Mouse (Mus musculus): Measurements from ENCODE around the gene Supv3l1. TPM values are rescaled to one million over a fixed set of nuclear protein-coding genes. Genes with fewer than 3 reads are reported as not detected.
"Not testable (repeated sequence)": the region's sequence is repeated elsewhere in the genome, so short reads cannot be mapped to it uniquely, and the experiment has no call there.

The Supv3l1 gene
- polyA plus RNA-seq, 1 experiment from 2014 or later: 29.9 TPM

- not testable (repeated sequence) for H3K9me3 ChIP-seq (replicated peaks); ATAC-seq (replicated peaks; ENCODE audit: low FRiP score); H3K4me2 ChIP-seq; H3K9ac ChIP-seq; H3K27me3 ChIP-seq; H3K27ac ChIP-seq; H3K4me3 ChIP-seq (replicated peaks)
- Histone ChIP-seq H3K36me3 (peaks cover 21% of the 10 kb centered on the region), H3K4me1 (peaks cover 17% of the 10 kb centered on the region)
- WGBS: 69% methylated on average over 11 of the region's 11 CpGs
Measured at GRCm38 (mm10) chr10:62452001-62452400, 2.5 kb upstream of the Supv3l1 start.

DNA sequence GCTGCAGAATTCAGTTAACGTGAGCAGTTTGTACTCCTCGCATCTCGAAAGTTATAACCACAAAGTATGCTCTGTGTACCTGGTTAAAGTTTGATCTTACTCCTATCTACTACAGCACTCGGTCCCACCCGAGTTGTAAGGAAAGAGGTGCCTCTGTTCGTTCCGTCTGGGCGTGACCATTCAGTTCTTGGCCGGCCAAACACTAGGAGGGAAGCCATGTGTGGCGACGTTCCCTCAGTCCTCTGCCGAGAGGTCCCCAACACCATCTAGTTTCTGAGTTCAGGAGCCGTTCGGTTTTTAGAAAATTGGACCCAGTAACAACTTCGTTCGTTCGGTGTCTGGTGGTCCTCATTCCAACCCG, 722 bp upstream of the Supv3l1 start:
- H3K4me3 ChIP-seq (replicated peaks): peak overlapping the region; percentile 83
- no peaks in the 10 kb centered on the region for H3K27me3 ChIP-seq
- H3K27ac ChIP-seq: peak overlapping the region; percentile 88
- WGBS: 38% methylated on average over 18 of the region's 18 CpGs
- peaks cover 17% of the 10 kb centered on the region for H3K4me1 ChIP-seq
- peaks cover 23% of the 10 kb centered on the region for H3K36me3 ChIP-seq
- peak overlapping the region; percentile 95; the same call in 1 of the 2 replicates for H3K9ac ChIP-seq
- H3K9me3 ChIP-seq (replicated peaks): no peaks in the 10 kb centered on the region
- H3K4me2 ChIP-seq: peak overlapping the region; percentile 61
- ATAC-seq (replicated peaks; ENCODE audit: low FRiP score): peak; percentile 47

GRCm38 (mm10) chr10:62430427-62430826, 19.1 kb downstream of the Supv3l1 start:
- ATAC-seq (replicated peaks; ENCODE audit: low FRiP score): no peak
- Histone ChIP-seq H3K9me3 (replicated peaks) (no peaks in the 10 kb centered on the region), H3K4me3 (replicated peaks) (no peak overlapping the region), H3K27ac (no peak overlapping the region), H3K36me3 (peaks cover 78% of the 10 kb centered on the region), H3K9ac (no peak overlapping the region), H3K27me3 (no peaks in the 10 kb centered on the region), H3K4me2 (no peak overlapping the region), H3K4me1 (peaks cover 3% of the 10 kb centered on the region; the same call in 1 of the 2 replicates)
- WGBS: 95% methylated on average over 5 of the region's 5 CpGs

- Histone ChIP-seq H3K4me3 (replicated peaks) (no peak overlapping the region), H3K9ac (no peak overlapping the region), H3K27me3 (no peaks in the 10 kb centered on the region), H3K27ac (peak overlapping the region; percentile 41), H3K4me2 (no peak overlapping the region), H3K4me1 (peaks cover 13% of the 10 kb centered on the region; the same call in 1 of the 2 replicates), H3K36me3 (peaks cover 27% of the 10 kb centered on the region), H3K9me3 (replicated peaks) (no peaks in the 10 kb centered on the region)
- no peak; the same call in 1 of the 2 replicates for ATAC-seq (replicated peaks; ENCODE audit: low FRiP score)
- 47% methylated on average over 9 of the region's 9 CpGs for WGBS
Measured at GRCm38 (mm10) chr10:62425081-62425871, 24.3 kb downstream of the Supv3l1 start.

GRCm38 (mm10) chr10:62422255-62422654, 27.3 kb downstream of the Supv3l1 start, which contains the start of gene Hkdc1:
Gene Hkdc1 (minus strand): TSS chr10:62422491.
- ATAC-seq (replicated peaks; ENCODE audit: low FRiP score): peak; percentile 53
- WGBS: 53% methylated on average over 15 of the region's 15 CpGs
- Histone ChIP-seq H3K27me3 (no peaks in the 10 kb centered on the region), H3K4me2 (peak within 1 kb of the TSS; percentile 16; the same call in 1 of the 2 replicates), H3K4me1 (peaks cover 18% of the 10 kb centered on the region), H3K36me3 (no peaks in the 10 kb centered on the region), H3K9ac (no peak within 1 kb of the TSS), H3K27ac (no peak within 1 kb of the TSS), H3K9me3 (replicated peaks) (no peaks in the 10 kb centered on the region), H3K4me3 (replicated peaks) (no peak within 1 kb of the TSS)

- no peaks in the 10 kb centered on the region for H3K27me3 ChIP-seq
- H3K9me3 ChIP-seq (replicated peaks): no peaks in the 10 kb centered on the region
- H3K4me1 ChIP-seq: peaks cover 18% of the 10 kb centered on the region
- H3K4me3 ChIP-seq (replicated peaks): no peak overlapping the region
- WGBS: 85% methylated on average over 3 of the region's 3 CpGs
- no peak overlapping the region for H3K27ac ChIP-seq
- no peak overlapping the region for H3K4me2 ChIP-seq
- no peak for ATAC-seq (replicated peaks; ENCODE audit: low FRiP score)
- H3K9ac ChIP-seq: no peak overlapping the region
- H3K36me3 ChIP-seq: no peaks in the 10 kb centered on the region
Measured at GRCm38 (mm10) chr10:62421127-62421526, 28.4 kb downstream of the Supv3l1 start.

DNA sequence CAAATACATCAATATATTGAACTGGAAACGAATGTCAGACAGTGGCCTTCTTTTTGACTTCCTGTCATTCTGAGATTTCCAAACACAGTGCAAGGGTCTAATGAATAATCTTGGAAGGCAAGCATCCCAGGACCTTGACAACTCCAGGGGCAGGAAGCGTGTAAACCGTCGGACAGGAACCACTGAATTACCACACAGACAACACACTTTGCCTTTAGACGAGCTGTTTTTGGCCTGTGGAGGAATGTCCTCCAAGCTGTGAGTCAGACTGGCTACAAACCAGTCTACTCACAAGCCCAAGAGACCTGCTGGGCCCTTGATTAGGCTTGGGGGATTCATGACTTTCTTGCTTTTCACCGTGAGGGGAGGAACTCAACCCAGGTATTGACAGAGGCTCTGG, 29.1 kb downstream of the Supv3l1 start:
- H3K36me3 ChIP-seq: no peaks in the 10 kb centered on the region
- ATAC-seq (replicated peaks; ENCODE audit: low FRiP score): no peak
- no peak overlapping the region for H3K4me3 ChIP-seq (replicated peaks)
- no peak overlapping the region for H3K9ac ChIP-seq
- no peak overlapping the region for H3K27ac ChIP-seq
- H3K4me2 ChIP-seq: no peak overlapping the region
- peaks cover 15% of the 10 kb centered on the region for H3K4me1 ChIP-seq
- WGBS: 56% methylated on average over 6 of the region's 6 CpGs
- H3K27me3 ChIP-seq: no peaks in the 10 kb centered on the region
- H3K9me3 ChIP-seq (replicated peaks): no peaks in the 10 kb centered on the region

DNA sequence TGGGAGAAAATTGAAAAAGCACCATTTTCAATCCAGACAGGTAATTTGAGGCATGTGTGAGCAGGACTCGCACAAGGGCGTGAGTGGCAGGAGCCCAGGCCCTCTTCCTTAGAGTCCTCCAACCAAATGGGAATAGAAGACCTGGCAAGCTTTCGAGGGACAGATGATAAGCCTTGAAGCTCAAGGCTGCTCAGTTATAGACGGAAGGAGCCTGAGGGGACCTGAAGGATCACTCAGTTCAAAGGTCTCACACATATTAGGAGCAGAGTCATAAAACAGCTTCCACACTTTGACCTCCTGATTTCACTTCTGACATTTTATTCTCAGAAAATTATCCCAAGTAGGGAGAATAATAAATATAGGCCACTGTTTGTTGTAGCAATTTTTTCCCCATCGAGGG, 30.1 kb downstream of the Supv3l1 start:
- Histone ChIP-seq H3K9me3 (replicated peaks) (no peaks in the 10 kb centered on the region), H3K27ac (no peak overlapping the region), H3K27me3 (no peaks in the 10 kb centered on the region), H3K9ac (no peak overlapping the region), H3K36me3 (no peaks in the 10 kb centered on the region), H3K4me2 (no peak overlapping the region), H3K4me1 (peaks cover 14% of the 10 kb centered on the region; the same call in 1 of the 2 replicates), H3K4me3 (replicated peaks) (no peak overlapping the region)
- 77% methylated on average over 5 of the region's 5 CpGs for whole genome bisulfite sequencing
- ATAC-seq (replicated peaks; ENCODE audit: low FRiP score): no peak

DNA sequence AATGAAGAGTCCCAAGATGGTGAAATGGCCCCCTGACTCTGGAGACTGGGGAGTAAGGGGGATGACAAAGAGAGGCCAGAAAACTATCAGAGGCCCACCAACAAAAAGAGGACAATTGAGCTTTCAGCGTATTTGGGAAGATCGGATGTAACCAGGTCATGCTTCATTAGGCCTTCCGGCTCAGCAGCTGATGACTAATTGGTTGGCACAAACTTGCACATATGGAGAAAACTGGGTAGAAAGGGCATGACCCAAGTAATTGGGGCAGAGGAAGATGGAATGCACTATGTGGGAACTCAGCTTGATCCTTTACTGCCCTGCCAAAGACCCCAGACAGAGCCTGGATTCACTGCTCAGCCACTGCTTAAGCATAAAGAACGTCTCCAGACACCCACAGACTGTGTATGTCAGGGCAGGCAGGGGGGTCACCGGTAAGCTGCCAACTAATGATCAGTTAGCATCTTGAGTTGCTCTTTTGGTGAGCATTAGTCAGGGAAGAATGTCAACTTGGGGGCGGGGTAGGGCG, 30.6 kb downstream of the Supv3l1 start:
- no peaks in the 10 kb centered on the region for H3K36me3 ChIP-seq
- H3K4me1 ChIP-seq: peaks cover 15% of the 10 kb centered on the region; the same call in 1 of the 2 replicates
- no peaks in the 10 kb centered on the region for H3K9me3 ChIP-seq (replicated peaks)
- no peak overlapping the region for H3K4me2 ChIP-seq
- H3K27ac ChIP-seq: no peak overlapping the region
- H3K4me3 ChIP-seq (replicated peaks): no peak overlapping the region
- no peaks in the 10 kb centered on the region for H3K27me3 ChIP-seq
- 68% methylated on average over 7 of the region's 7 CpGs for WGBS
- no peak for ATAC-seq (replicated peaks; ENCODE audit: low FRiP score)
- H3K9ac ChIP-seq: no peak overlapping the region

GRCm38 (mm10) chr10:62413606-62413982, 35.9 kb downstream of the Supv3l1 start:
- Histone ChIP-seq H3K4me3 (replicated peaks) (no peak overlapping the region), H3K4me1 (peaks cover 29% of the 10 kb centered on the region), H3K4me2 (peak overlapping the region; percentile 14; the same call in 1 of the 2 replicates), H3K9me3 (replicated peaks) (no peaks in the 10 kb centered on the region), H3K27me3 (no peaks in the 10 kb centered on the region), H3K9ac (no peak overlapping the region), H3K36me3 (no peaks in the 10 kb centered on the region), H3K27ac (peak overlapping the region; percentile 89)
- peak; percentile 10; the same call in 1 of the 2 replicates for ATAC-seq (replicated peaks; ENCODE audit: low FRiP score)
- WGBS: 42% methylated on average over 4 of the region's 4 CpGs

DNA sequence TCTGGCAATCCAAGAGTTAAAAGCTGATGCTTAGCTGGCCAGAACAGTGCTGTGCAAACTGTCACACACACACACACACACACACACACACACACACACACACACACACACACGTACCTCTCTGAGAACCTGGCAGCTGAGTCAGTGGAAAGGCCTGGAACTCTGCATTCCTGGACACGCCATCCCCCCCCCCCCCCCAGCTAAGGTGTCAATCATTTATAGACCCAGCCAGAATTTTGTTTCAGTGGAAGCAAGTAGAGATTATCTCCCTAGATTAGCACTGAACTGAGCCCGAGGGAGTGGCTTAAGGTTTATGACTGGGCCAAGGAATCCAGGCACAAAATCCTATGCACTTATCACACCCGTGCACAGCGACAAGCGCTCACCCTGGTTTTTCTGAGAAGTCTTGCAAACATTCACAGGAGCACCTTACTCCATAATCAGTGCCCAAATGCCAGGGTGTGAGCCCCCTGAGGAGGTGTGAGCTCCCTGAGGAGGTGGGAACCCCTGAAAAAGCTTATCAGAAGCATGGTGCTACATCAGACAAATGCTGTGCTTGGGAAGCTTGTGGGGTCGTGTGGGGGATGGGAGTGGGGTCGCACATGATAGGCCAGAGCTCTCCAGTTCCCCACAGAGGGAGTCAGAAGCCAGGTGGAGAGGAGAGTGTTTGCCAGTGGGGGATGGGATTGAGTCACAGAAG, 36.5 kb downstream of the Supv3l1 start:
- no peaks in the 10 kb centered on the region for H3K9me3 ChIP-seq (replicated peaks)
- peaks cover 29% of the 10 kb centered on the region for H3K4me1 ChIP-seq
- H3K4me2 ChIP-seq: peak overlapping the region; percentile 14; the same call in 1 of the 2 replicates
- H3K27me3 ChIP-seq: no peaks in the 10 kb centered on the region
- H3K27ac ChIP-seq: peak overlapping the region; percentile 89
- H3K4me3 ChIP-seq (replicated peaks): no peak overlapping the region
- ATAC-seq (replicated peaks; ENCODE audit: low FRiP score): peak; percentile 77
- no peak overlapping the region for H3K9ac ChIP-seq
- no peaks in the 10 kb centered on the region for H3K36me3 ChIP-seq
- 11% methylated on average over 8 of the region's 8 CpGs for WGBS

All from kidney, embryonic 15.5 days (tissue).